Mouse (Mus musculus) cerebellum, postnatal 36 days (tissue): ENCODE data around the gene Gatm.

Source experiments
- DNase-seq, 2 experiments: peaks; one replicate each; pipeline ENCODE4 v3.0.0; 2021 to 2022; ENCODE audit warnings: mixed read lengths in 2 of 2

Gatm gene

GRCm38 (mm10) chr2:122605829-122606228 lies 5.3 kb downstream of the Gatm start:
- DNase-seq, result no peak

DNA sequence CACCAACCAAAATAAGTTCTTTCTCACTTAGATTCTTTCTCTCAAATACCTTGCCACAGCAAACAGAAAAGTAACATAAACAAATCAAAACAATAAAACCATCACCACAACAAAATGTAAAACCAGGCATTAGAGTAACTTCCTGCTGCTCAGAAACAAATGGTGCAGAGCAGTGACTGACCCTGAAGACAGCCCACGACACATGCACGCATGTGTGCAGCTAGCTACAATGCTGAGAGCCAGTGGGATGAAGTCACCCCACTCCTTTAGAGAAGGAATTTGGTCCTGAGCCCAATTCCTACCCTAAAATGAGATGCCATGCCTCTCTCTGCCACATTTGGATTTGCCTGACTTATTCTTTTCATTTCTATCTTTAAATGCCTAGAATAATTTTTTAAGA lies 9.7 kb downstream of the Gatm start:
- DNase-seq, result no peak

- peak; percentile 58 to 62 for DNase-seq
Measured at GRCm38 (mm10) chr2:122599736-122600135, 11.4 kb downstream of the Gatm start.

GRCm38 (mm10) chr2:122595461-122595860 lies 15.6 kb downstream of the Gatm start:
- DNase-seq, result no peak

DNA sequence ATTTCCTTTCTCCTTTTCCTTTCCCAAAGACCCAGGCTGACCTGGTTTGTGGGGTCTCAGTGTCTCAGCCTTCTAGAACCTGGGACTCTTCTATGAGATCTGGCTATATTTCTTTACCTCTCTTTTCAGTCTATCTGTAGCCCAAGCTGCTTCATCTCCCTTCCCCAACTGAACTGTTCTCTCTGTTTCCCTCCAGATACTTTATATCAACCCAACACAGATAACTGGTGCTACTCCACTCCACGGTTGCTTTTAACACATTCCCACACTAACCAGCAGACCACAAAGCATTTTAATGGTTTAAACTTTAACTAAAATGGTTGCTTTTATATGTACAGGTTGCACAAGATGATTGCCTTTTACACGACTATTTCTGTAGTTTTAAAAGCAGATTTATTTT lies 19.9 kb downstream of the Gatm start:
- DNase-seq, result no peak

GRCm38 (mm10) chr2:122590351-122590750 lies 20.8 kb downstream of the Gatm start:
- no peak for DNase-seq

DNA sequence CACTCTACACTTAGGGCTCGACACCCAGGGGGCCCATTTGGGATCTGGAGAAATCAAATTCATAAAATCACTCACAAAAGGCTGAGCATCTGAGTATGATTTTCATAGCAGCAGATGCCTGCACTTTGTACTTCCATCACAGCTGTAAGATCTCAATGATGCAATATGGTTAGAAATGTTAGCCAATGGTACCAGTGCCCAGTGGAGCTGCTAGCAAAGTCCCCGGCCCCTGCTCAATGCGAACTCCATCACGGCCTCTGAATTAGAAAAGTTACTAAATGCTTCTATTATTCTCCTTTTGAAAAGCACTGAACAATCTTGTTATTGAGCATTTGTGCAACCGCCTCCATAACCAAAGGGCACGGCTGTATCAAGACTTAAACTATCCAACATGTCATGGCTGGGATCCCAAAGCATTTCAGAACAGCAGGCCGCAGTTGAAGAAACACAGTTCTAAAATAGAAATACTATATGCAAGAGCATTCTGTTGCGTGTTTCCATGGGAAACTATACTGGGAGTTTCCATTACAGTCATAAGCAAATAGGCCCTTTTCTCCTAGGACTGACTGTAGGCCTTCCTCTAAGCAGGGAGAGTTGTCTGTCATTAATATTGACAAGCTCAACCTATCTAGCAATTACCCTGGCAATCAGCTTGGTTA lies 23.1 kb downstream of the Gatm start:
- DNase-seq, result no peak

DNA sequence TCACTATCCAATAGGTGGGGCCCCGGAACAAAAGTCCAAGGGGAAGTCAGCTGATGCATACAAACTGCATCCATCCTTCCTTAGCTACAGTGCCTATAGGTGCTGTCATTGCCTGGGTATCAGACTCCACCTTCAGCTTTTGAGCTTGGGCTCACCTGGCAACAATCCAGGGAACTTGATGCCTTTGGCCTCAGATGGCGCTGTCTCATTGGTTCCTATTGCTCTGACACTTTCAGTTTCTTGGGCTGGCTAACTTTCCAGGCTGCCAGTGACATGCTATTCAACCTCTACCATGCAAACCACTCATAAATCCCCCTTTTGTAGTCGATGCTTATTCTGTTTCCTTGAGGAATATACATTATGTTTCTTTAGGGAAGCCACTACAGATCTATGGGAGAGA lies 24.8 kb downstream of the Gatm start:
- DNase-seq, result no peak

DNA sequence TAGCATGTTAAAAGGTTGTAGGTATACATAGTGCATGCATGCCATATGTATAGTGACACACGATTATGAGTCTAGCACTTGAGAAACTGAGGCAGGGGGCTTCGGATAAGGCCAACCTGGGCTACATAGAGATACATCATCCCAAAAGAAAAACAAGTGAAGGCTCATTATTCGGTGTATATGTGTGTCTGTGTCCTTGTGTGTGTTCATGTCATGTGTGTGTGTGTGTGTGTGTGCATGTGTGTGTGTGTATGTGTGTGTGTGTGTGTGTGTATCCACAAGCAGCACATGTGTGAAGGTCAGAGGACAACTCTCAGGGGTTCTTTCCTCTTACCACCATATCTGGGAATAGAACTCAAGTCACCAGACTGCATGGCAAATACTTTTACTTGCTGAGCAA lies 28.8 kb downstream of the Gatm start:
- no peak for DNase-seq

GRCm38 (mm10) chr2:122581361-122582017 lies 29.6 kb downstream of the Gatm start:
- DNase-seq, result no peak

DNA sequence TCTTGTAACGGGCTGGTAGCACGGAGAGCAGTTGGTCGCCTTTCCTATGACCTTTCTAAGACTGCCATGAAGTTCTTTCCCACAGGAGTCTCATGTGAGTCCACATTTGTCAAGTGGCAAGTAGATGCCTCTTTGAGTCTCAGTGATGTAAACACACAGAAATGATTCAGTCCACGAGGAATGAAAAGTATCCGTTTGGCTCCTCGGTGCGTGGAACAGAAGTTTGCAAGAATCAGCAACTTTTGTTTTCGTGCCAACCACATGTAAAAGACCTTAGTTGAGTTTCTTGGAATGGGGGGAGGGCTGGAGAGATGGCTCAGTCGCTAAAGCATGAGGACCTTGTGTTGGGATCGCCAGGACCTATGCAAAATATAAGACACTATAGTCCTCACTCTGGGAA lies 30.7 kb downstream of the Gatm start:
- DNase-seq, result no peak

DNA sequence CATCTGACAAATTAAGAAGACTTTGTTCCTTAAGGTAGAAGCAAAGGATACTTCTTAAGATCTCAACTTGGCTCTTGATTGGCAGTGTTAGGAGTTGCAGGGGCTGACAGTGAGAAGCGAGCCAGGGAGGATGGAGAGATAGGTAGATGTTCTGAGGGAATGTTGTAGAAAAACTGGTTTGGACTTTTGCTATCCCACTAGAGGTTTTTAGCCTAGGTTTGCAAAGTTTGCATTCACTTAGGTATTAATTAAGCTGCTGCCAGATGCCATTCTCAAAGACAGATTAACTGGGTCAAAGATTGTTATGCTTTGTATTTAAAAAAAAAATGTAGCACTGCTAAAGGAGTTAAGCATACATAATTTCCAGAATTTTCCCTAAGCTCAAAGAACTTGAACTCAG lies 33.8 kb downstream of the Gatm start:
- DNase-seq, result no peak

GRCm38 (mm10) chr2:122576295-122576694 lies 34.8 kb downstream of the Gatm start:
- no peak for DNase-seq

DNA sequence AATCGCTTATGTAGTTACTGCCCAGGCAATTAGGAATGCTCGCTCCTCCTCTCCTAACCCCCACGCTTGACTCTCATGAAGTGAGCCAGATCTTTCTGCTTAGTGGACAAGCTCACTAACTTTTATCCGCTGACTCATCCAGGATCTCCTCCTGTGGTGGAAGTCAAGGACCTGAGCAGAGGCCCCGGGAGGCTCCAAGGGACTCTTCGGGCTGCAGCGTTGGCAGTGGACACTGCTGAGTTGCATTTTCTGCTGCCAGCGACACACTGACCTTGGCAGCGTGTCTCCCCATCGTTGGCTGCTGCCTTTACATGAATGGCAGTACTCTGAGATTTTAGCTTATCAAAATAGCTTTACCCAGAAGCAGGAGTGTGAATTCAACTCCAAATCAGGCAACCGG lies 35.6 kb downstream of the Gatm start:
- DNase-seq, result peak; percentile 20 to 28

DNA sequence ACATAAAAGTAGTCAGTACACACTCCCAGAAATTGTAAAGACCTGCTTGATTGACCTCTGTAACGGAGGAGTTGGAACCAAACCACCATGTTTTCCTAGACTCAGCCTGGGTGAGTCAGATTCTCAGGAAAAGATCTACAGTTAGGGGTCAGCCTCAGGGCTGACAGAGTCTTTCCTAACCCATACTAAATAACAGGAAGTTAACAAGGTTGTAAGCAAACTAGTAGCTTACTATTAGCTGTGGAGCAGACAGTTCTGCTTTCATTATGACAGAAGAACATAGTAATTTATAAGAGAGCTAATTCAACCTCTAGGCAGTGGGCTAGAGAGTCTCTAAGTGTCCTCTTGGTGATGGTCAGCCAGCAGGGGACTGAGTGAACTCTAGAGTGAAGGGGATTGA lies 38.7 kb downstream of the Gatm start:
- DNase-seq, result no peak

GRCm38 (mm10) chr2:122571326-122571725 lies 39.8 kb downstream of the Gatm start:
- peak; percentile 11 to 19 for DNase-seq

DNA sequence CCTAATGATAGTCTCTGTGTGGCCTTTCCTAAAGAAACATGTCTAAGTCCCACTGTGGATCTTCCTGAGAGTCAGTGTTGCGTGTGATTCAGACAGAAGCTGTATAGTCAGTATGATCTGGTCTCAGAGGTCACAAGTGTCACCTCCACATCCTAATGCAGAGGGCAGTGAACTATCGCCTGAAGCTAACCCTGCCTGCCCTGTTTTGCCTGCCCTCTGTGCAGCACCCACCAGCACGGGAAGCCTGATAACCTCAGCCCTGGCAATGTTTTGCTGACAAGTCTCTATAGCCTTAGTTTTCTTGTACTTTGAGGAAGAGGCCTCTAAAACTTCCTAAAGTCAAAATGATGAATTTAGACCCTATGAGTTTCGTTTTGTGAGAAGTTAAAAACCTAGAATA lies 40.7 kb downstream of the Gatm start:
- DNase-seq, result no peak

DNA sequence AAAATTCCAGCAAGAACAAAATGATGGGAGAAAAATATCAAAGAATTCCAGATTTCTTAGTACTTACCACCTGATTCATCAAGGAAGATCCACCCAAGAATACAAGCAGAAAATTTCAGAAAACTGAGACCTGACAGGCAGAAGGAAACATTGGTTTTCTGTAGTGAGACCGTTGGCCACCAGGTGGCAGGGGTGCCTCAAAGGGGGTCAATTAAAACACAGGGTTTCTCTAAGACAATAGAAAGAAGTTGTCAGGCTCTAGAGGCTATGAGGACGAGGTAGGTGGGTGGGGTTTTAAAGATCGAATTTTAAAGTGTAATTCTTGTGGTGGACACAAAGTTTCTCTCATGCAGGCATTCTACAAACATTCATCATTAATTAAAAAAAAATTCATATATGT lies 41.7 kb downstream of the Gatm start:
- DNase-seq, result peak; percentile 52 to 59

DNA sequence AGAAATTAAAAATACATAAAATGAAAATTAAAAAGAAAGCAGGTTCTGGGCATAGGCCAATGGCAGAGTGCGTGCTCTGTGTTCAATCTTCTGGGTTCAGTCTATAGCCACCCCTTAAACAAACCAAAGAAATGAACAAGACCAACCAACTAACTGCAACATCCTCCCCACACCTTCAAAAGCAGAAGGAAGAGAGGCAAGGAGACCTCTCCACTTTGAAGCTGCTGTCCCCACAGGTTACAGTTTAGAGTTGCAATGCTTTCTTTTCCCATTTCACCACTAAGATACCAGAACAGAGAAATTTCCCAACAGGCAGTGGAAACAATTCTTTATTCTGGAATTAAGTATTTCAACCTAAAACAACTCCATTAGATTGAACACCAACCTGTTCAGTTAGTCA lies 48.9 kb downstream of the Gatm start:
- DNase-seq, result no peak

DNA sequence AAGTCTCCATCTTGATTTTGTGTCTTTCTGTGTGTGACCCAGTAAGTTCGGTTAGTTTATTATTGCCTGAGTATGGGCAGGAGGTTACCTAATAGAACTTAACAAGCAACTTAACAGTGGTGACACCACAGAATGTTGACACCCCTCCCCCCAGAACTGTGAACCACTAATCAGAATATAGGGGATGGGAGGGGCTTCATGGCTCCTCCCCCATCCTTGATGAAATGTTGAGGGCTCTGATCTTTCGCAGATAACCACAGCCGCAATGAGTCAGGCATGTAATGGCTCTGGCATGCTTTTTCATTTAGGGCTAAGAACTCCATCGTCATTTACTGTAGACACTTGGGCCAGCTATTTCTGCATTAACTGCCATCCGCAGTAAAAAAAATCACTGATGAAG lies 49.9 kb downstream of the Gatm start:
- DNase-seq, result no peak

DNA sequence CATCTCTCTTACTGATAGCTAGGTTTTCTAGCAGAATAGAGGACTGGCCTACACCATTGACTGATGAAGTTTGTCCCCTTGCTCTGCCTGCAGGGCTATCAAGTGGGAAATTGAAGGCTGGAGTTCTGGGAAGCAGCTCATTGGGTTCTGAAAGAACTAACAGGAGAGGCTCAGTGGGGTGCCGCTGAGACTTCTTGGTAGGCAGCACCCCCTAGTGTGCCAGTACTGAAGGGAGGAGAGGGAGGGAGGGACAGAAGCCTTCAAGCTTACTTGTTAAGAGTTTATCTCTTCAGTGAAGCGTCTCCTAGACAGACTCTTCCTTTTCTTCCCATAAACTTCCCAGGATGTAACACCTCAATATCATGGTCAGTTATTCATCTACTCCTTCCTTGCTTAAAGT lies 52.8 kb downstream of the Gatm start:
- DNase-seq, result peak in 1 of 2 experiments; percentile 5
